13 mouse cellular contexts compared by ENCODE assay signal in the genomic region with DNA sequence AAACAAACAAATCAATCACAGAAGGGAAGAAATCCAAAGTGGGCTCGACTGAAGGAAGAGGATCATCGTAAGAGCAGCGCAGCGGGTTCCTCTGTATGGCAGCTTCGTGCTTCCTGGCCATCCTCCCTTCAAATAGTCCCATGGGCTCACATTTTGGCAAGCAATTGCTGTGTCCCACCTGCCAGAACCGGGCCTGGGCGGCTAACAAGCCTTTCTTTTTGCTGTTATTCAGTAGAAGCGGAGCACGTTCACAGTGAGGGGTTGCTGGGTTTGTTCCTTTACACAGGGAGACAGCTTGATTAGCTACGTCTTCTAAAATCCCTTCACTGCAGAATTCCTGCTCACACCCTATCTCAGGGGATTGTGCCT.
DNase-seq lines count a peak whose midpoint lies in the region; ATAC-seq and TF ChIP-seq lines count a peak whose summit lies in the region.
"Had no signal": no experiment of that assay in that cellular context is flagged by ENCODE, and none has a peak within 500 bp of the region (broad histone marks: within the 10 kb centered on the region; RNA-seq: fewer than 3 reads in every experiment).

No protein-coding gene starts in this region.

- 0 out of 2 replicates have a peak, but pooled peaks cover 3% of the 10 kb centered on the region for H3K27me3 ChIP-seq in intestine, embryonic 15.5 days (replicated peaks)
- H3K27me3 ChIP-seq in intestine, postnatal 0 days (replicated peaks; ENCODE audit: control insufficient read depth, insufficient read depth, low read length) = no peaks in the 10 kb centered on the region; the same call in 1 of the 2 replicates
- peaks cover 11% of the 10 kb centered on the region; the same call in 1 of the 2 replicates for H3K27me3 ChIP-seq in embryonic facial prominence, embryonic 12.5 days
- H3K27me3 ChIP-seq in midbrain, embryonic 16.5 days (ENCODE audit: control insufficient read depth, insufficient read depth, low read depth, low read length) = peaks cover 8% of the 10 kb centered on the region; the same call in 1 of the 2 replicates

- no peak overlapping the region; the same call in 1 of the 2 replicates for H3K9ac ChIP-seq in intestine, embryonic 15.5 days
- H3K9ac ChIP-seq in intestine, postnatal 0 days (ENCODE audit: low read depth, low read length) = no peak overlapping the region
- no peak overlapping the region for H3K9ac ChIP-seq in embryonic facial prominence, embryonic 12.5 days
- 0 out of 2 replicates have a peak overlapping the region, but pooled peaks have one; percentile 23 for H3K9ac ChIP-seq in midbrain, embryonic 16.5 days (ENCODE audit: low read depth, low read length)
- H3K9ac ChIP-seq: liver, embryonic 14.5 days had no signal

- no peak for ATAC-seq in intestine, embryonic 15.5 days
- ATAC-seq in intestine, postnatal 0 days = no peak
- ATAC-seq in embryonic facial prominence, embryonic 12.5 days (ENCODE audit: insufficient number of reproducible peaks, insufficient read depth, low FRiP score, low TSS enrichment) = no peak
- ATAC-seq in midbrain, embryonic 16.5 days = peak; percentile 33; the same call in 1 of the 2 replicates

- no peaks in the 10 kb centered on the region for H3K36me3 ChIP-seq in intestine, embryonic 15.5 days
- H3K36me3 ChIP-seq in intestine, postnatal 0 days (ENCODE audit: control insufficient read depth, insufficient read depth) = no peaks in the 10 kb centered on the region
- no peaks in the 10 kb centered on the region for H3K36me3 ChIP-seq in embryonic facial prominence, embryonic 12.5 days
- H3K36me3 ChIP-seq in midbrain, embryonic 16.5 days (ENCODE audit: control insufficient read depth, insufficient read depth, low read length) = no peaks in the 10 kb centered on the region

- H3K9me3 ChIP-seq in intestine, embryonic 15.5 days = no peaks in the 10 kb centered on the region
- no peaks in the 10 kb centered on the region for H3K9me3 ChIP-seq in intestine, postnatal 0 days (ENCODE audit: control insufficient read depth)
- no peaks in the 10 kb centered on the region for H3K9me3 ChIP-seq in embryonic facial prominence, embryonic 12.5 days
- no peaks in the 10 kb centered on the region for H3K9me3 ChIP-seq in midbrain, embryonic 16.5 days (replicated peaks; ENCODE audit: control insufficient read depth, low read length, poor library complexity, severe bottlenecking)

- H3K4me1 ChIP-seq in intestine, embryonic 15.5 days (replicated peaks) = peaks cover 14% of the 10 kb centered on the region; the same call in 1 of the 2 replicates
- no peaks in the 10 kb centered on the region for H3K4me1 ChIP-seq in intestine, postnatal 0 days (replicated peaks; ENCODE audit: control insufficient read depth, insufficient read depth, low read length)
- peaks cover 30% of the 10 kb centered on the region for H3K4me1 ChIP-seq in embryonic facial prominence, embryonic 12.5 days
- peaks cover 14% of the 10 kb centered on the region for H3K4me1 ChIP-seq in midbrain, embryonic 16.5 days (ENCODE audit: control insufficient read depth, insufficient read depth, low read length)

- WGBS in intestine, embryonic 15.5 days = 33% methylated on average over 10 of the region's 10 CpGs
- 42% methylated on average over 10 of the region's 10 CpGs for WGBS in intestine, postnatal 0 days
- WGBS in embryonic facial prominence, embryonic 12.5 days = 10% methylated on average over 10 of the region's 10 CpGs
- WGBS in midbrain, embryonic 16.5 days = 8% methylated on average over 10 of the region's 10 CpGs

- no peak for TF ChIP-seq CTCF in intestine, postnatal 0 days (IDR thresholded peaks at IDR 0.05; ENCODE audit: low read depth)

- H3K4me3 ChIP-seq in intestine, embryonic 15.5 days (replicated peaks) = no peak overlapping the region
- no peak overlapping the region for H3K4me3 ChIP-seq in intestine, postnatal 0 days (ENCODE audit: low read depth, low read length)
- no peak overlapping the region for H3K4me3 ChIP-seq in embryonic facial prominence, embryonic 12.5 days
- no peak overlapping the region for H3K4me3 ChIP-seq in midbrain, embryonic 16.5 days (ENCODE audit: low read depth, low read length)

- DNase-seq in gastrocnemius, adult 18-20 months (ENCODE audit: low spot score) = peak; percentile 20
- DNase-seq in gastrocnemius, postnatal 4 days (ENCODE audit: low spot score in 2 of 2) = no peak
- DNase-seq in retina, embryonic 14.5 days (ENCODE audit: low spot score) = no peak
- DNase-seq in c-Kit-positive CD71-positive TER-119-positive erythroid progenitor cells, embryonic 14.5 days (ENCODE audit: low spot score) = no peak
- DNase-seq: adrenal gland, postnatal 36 days; B cell, adult 2 months; cerebellum, adult 2 months had no signal

- no peak overlapping the region; the same call in 1 of the 2 replicates for H3K27ac ChIP-seq in intestine, embryonic 15.5 days
- H3K27ac ChIP-seq in intestine, postnatal 0 days (ENCODE audit: low read depth, low read length) = no peak overlapping the region
- H3K27ac ChIP-seq in embryonic facial prominence, embryonic 12.5 days = peak overlapping the region; percentile 77
- H3K27ac ChIP-seq in midbrain, embryonic 16.5 days (ENCODE audit: low read length) = peak overlapping the region; percentile 10; the same call in 1 of the 2 replicates
- H3K27ac ChIP-seq: kidney, postnatal 0 days; liver, embryonic 14.5 days had no signal

- H3K4me2 ChIP-seq in intestine, embryonic 15.5 days (replicated peaks) = peak overlapping the region; percentile 9; the same call in 1 of the 2 replicates
- no peak overlapping the region for H3K4me2 ChIP-seq in intestine, postnatal 0 days (replicated peaks; ENCODE audit: low read depth)
- H3K4me2 ChIP-seq in embryonic facial prominence, embryonic 12.5 days (replicated peaks) = peak overlapping the region; percentile 26
- peak overlapping the region; percentile 19; the same call in 1 of the 2 replicates for H3K4me2 ChIP-seq in midbrain, embryonic 16.5 days (ENCODE audit: low read length)

Comparison
In these comparisons a context has a peak if more than half of its experiments do, and no peak if none do; other contexts are left out.
1. H3K27ac ChIP-seq: peak in embryonic facial prominence, embryonic 12.5 days (single experiment) and midbrain, embryonic 16.5 days (single experiment); none in intestine, embryonic 15.5 days (single experiment) and intestine, postnatal 0 days (single experiment).